Mouse (Mus musculus): ENCODE results near the gene Rgs3. TPM values are rescaled to one million over a fixed set of nuclear protein-coding genes. Genes with fewer than 3 reads are reported as not detected.

Rgs3 gene
- polyA plus RNA-seq, 1 experiment from 2014 or later: 38.2 TPM

DNA sequence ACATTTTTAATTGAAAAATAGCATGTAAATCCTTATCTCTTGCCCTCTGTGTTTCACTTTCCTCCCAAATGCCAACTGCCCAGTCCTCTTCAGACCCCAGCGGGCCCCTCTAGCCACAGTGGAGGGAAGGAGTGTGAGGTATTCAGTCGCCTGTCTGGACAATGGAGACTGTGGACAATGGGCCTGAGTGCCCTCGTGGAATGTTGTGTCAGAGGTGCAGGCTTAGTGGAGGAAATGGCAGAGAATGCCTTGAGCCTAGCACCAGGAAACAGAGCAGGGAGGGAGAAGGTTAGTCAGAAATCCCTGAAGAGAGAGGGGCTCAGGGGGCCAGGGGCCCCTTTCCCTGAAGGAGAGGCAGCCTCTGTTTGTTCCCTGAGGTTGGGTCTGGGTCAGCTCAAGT lies 182.0 kb downstream of the Rgs3 start:
- Histone ChIP-seq H3K4me3 (ENCODE audit: low read depth, low read length) (no peak overlapping the region), H3K36me3 (ENCODE audit: control insufficient read depth, insufficient read depth, low read length) (no peaks in the 10 kb centered on the region), H3K4me1 (ENCODE audit: control insufficient read depth, insufficient read depth, low read length) (peaks cover 43% of the 10 kb centered on the region), H3K27me3 (ENCODE audit: control insufficient read depth, insufficient read depth, low read length) (no peaks in the 10 kb centered on the region), H3K9ac (replicated peaks; ENCODE audit: low read depth, low read length) (no peak overlapping the region), H3K9me3 (ENCODE audit: control insufficient read depth, low read depth, low read length) (no peaks in the 10 kb centered on the region), H3K4me2 (replicated peaks; ENCODE audit: low read depth, low read length) (no peak overlapping the region), H3K27ac (ENCODE audit: low read length) (peak overlapping the region; percentile 27; the same call in 1 of the 2 replicates)
- 48% methylated on average over 3 of the region's 3 CpGs for WGBS
- no peak for ATAC-seq (ENCODE audit: insufficient number of reproducible peaks, insufficient read depth, low FRiP score, low read depth)

DNA sequence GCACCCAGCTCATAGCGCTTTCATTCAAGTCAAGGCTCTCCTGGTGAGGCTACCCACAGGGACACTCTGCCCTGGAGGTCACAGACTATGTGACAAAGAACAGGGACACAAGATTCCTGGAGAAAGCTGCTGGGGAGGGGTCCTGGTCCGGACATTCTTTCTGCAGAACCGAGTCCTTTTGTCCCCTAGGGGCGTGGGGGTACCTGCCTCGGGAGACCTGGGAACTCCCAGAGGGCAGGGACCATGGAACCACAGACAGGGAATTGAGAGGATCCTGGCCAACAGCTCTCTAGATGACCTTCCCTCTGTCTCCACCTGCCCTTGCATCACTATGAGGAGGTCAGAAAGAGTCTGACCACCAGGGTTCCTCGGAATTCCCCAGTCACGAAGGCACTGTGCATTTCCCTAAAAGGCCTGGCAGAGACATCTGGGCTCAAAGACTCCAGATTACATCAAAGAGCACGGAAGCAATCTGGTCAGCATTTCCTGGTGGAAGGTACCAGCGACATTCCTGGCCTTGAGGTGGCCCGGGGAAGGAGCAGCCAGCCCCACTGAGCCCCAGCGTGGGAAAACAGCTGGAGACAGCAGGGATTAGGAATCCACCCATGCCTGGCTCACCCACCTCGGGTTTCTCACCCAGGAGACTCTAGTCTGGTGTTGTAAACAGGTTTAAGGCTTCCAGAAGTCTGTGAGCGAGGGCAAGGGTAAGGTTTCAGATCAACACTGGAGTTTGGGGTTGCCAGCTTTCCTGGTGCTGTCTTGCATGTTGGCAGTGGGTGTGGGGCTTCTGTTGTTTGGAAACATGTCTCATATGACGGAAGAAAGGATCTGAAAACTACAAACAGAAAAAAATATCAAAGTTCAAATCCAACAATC lies 183.5 kb downstream of the Rgs3 start:
- no peak for ATAC-seq (ENCODE audit: insufficient number of reproducible peaks, insufficient read depth, low FRiP score, low read depth)
- WGBS: 44% methylated on average over 14 of the region's 14 CpGs
- no peaks in the 10 kb centered on the region for H3K36me3 ChIP-seq (ENCODE audit: control insufficient read depth, insufficient read depth, low read length)
- no peak overlapping the region for H3K4me2 ChIP-seq (replicated peaks; ENCODE audit: low read depth, low read length)
- H3K9ac ChIP-seq (replicated peaks; ENCODE audit: low read depth, low read length): no peak overlapping the region
- H3K27me3 ChIP-seq (ENCODE audit: control insufficient read depth, insufficient read depth, low read length): no peaks in the 10 kb centered on the region
- no peak overlapping the region for H3K4me3 ChIP-seq (ENCODE audit: low read depth, low read length)
- H3K27ac ChIP-seq (ENCODE audit: low read length): no peak overlapping the region; the same call in 1 of the 2 replicates
- H3K4me1 ChIP-seq (ENCODE audit: control insufficient read depth, insufficient read depth, low read length): peaks cover 39% of the 10 kb centered on the region
- H3K9me3 ChIP-seq (ENCODE audit: control insufficient read depth, low read depth, low read length): no peaks in the 10 kb centered on the region

DNA sequence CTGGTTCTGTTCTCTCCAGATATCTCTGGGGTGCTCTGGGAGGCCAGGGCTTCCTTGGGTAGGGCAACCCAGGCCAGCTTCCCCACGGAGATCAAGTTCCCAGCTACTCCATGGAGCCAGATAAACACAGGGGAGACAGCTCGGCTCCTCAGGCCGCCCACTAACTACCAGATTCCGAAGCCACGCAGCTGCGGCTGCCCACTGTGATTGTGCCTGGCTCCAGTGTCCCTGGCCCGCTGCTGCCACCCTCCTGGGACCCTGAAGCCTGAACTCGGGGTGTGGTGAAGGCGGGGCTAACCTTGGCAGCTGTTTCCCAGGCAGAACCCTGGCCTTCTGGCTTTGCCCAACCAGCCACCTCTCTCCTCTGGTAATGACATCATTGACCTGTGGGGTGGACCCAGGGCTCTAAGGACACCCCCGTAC lies 184.9 kb downstream of the Rgs3 start:
- H3K36me3 ChIP-seq (ENCODE audit: control insufficient read depth, insufficient read depth, low read length): no peaks in the 10 kb centered on the region
- H3K4me1 ChIP-seq (ENCODE audit: control insufficient read depth, insufficient read depth, low read length): peaks cover 30% of the 10 kb centered on the region
- H3K27me3 ChIP-seq (ENCODE audit: control insufficient read depth, insufficient read depth, low read length): no peaks in the 10 kb centered on the region
- no peak for ATAC-seq (ENCODE audit: insufficient number of reproducible peaks, insufficient read depth, low FRiP score, low read depth)
- H3K27ac ChIP-seq (ENCODE audit: low read length): peak overlapping the region; percentile 27; the same call in 1 of the 2 replicates
- H3K9ac ChIP-seq (replicated peaks; ENCODE audit: low read depth, low read length): no peak overlapping the region
- H3K4me3 ChIP-seq (ENCODE audit: low read depth, low read length): no peak overlapping the region
- H3K9me3 ChIP-seq (ENCODE audit: control insufficient read depth, low read depth, low read length): no peaks in the 10 kb centered on the region
- WGBS: 29% methylated on average over 10 of the region's 10 CpGs
- H3K4me2 ChIP-seq (replicated peaks; ENCODE audit: low read depth, low read length): no peak overlapping the region

DNA sequence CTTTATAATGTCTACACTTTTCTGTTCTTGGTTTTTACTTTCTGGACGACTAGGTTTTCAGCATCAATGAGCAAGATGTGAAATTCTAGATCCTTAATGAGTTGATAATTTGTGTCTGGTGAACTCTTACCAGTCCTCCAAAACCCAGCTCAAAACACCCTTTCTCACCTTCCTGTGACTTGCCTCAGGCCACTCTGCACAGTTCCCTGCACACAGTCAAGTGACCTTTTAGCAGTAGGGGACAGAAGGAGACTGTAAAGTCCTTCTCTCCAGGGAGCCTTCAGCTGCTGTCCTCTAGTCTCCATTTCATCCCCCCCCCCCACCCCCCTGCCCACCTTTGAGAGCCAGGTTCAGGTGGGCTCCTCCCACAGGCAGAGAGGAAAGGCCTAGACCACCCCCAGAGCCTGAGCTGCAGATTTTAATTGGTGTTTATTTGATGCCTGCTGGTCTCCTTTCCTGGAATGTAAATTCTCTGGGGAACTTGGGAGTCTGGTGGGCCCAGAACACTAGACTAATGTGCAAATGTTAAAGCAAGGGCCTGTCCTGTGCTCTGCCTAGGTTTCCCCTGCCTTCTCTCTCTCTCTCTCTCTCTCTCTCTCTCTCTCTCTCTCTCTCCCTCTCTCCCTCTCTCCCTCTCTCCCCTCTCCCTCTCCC lies 185.5 kb downstream of the Rgs3 start:
- Histone ChIP-seq H3K36me3 (ENCODE audit: control insufficient read depth, insufficient read depth, low read length) (no peaks in the 10 kb centered on the region), H3K9ac (replicated peaks; ENCODE audit: low read depth, low read length) (no peak overlapping the region), H3K4me1 (ENCODE audit: control insufficient read depth, insufficient read depth, low read length) (peaks cover 30% of the 10 kb centered on the region), H3K4me2 (replicated peaks; ENCODE audit: low read depth, low read length) (no peak overlapping the region), H3K9me3 (ENCODE audit: control insufficient read depth, low read depth, low read length) (no peaks in the 10 kb centered on the region), H3K27me3 (ENCODE audit: control insufficient read depth, insufficient read depth, low read length) (no peaks in the 10 kb centered on the region), H3K4me3 (ENCODE audit: low read depth, low read length) (no peak overlapping the region), H3K27ac (ENCODE audit: low read length) (peak overlapping the region; percentile 39; the same call in 1 of the 2 replicates)
- no peak for ATAC-seq (ENCODE audit: insufficient number of reproducible peaks, insufficient read depth, low FRiP score, low read depth)
- 60% methylated on average over 1 of the region's 1 CpGs for WGBS

Other genes with a start within 250 kb of the Rgs3 start
- gene Fkbp15, start 199.3 kb upstream of the Rgs3 start, polyA plus RNA-seq (2014; fragmentation: Nextera tagmentation; extraction: Ambion mirVana): 27.1 and 28.6 TPM in 2 replicates
- gene Slc31a1, start 199.1 kb upstream of the Rgs3 start, polyA plus RNA-seq (2014; fragmentation: Nextera tagmentation; extraction: Ambion mirVana): 41.2 and 45.5 TPM in 2 replicates
- 174 and 186 TPM in 2 replicates for gene Cdc26, start 151.2 kb upstream of the Rgs3 start, polyA plus RNA-seq (2014; fragmentation: Nextera tagmentation; extraction: Ambion mirVana)
- gene Prpf4, start 151.1 kb upstream of the Rgs3 start, polyA plus RNA-seq (2014; fragmentation: Nextera tagmentation; extraction: Ambion mirVana): 23.7 and 25.3 TPM in 2 replicates
- gene Rnf183, start 124.6 kb upstream of the Rgs3 start, polyA plus RNA-seq (2014; fragmentation: Nextera tagmentation; extraction: Ambion mirVana): not detected in 2 replicates
- gene Wdr31, start 89.0 kb upstream of the Rgs3 start, polyA plus RNA-seq (2014; fragmentation: Nextera tagmentation; extraction: Ambion mirVana): 10.9 and 11.0 TPM in 2 replicates
- 19.4 and 23.5 TPM in 2 replicates for gene Bspry, start 79.8 kb upstream of the Rgs3 start, polyA plus RNA-seq (2014; fragmentation: Nextera tagmentation; extraction: Ambion mirVana)
- 18.7 and 21.2 TPM in 2 replicates for gene Hdhd3, start 56.4 kb upstream of the Rgs3 start, polyA plus RNA-seq (2014; fragmentation: Nextera tagmentation; extraction: Ambion mirVana)
- 126 and 136 TPM in 2 replicates for gene Alad, start 39.9 kb upstream of the Rgs3 start, polyA plus RNA-seq (2014; fragmentation: Nextera tagmentation; extraction: Ambion mirVana)
- gene Pole3, start 34.8 kb upstream of the Rgs3 start, polyA plus RNA-seq (2014; fragmentation: Nextera tagmentation; extraction: Ambion mirVana): 73.5 and 79.8 TPM in 2 replicates
- gene 4933430I17Rik, start 34.5 kb upstream of the Rgs3 start, polyA plus RNA-seq (2014; fragmentation: Nextera tagmentation; extraction: Ambion mirVana): 0.49 and 0.88 TPM in 2 replicates

Data from stomach, embryonic 14.5 days (tissue).